Mouse (Mus musculus): ENCODE data around the gene Nup107. TPM values are rescaled to one million over a fixed set of nuclear protein-coding genes. Genes with fewer than 3 reads are reported as not detected.
A peak's percentile ranks its signal among the peaks of the same experiment; 100 is the strongest.

The Nup107 gene
- polyA plus RNA-seq, 1 experiment from 2014 or later = 64.8 TPM

- no peak for ATAC-seq (ENCODE audit: low read depth)
- H3K9ac ChIP-seq (ENCODE audit: low read length) = no peak overlapping the region
- no peaks in the 10 kb centered on the region for H3K36me3 ChIP-seq (ENCODE audit: control insufficient read depth, insufficient read depth, low read length)
- no peak overlapping the region for H3K4me3 ChIP-seq (ENCODE audit: low read length)
- H3K4me1 ChIP-seq (replicated peaks; ENCODE audit: control insufficient read depth, insufficient read depth, low read length) = no peaks in the 10 kb centered on the region; the same call in 1 of the 2 replicates
- H3K4me2 ChIP-seq (ENCODE audit: low read depth, low read length) = no peak overlapping the region
- peak overlapping the region; percentile 63 for H3K27ac ChIP-seq (ENCODE audit: low read length)
- H3K9me3 ChIP-seq (ENCODE audit: control insufficient read depth, low read length) = no peaks in the 10 kb centered on the region
- H3K27me3 ChIP-seq (ENCODE audit: control insufficient read depth, insufficient read depth, low read depth, low read length) = no peaks in the 10 kb centered on the region
- 92% methylated on average over 12 of the region's 12 CpGs for WGBS
Observed at GRCm38 (mm10) chr10:117730637-117731203, 61.8 kb downstream of the Nup107 start.

- ATAC-seq (ENCODE audit: low read depth) = no peak
- peak overlapping the region; percentile 72 for H3K27ac ChIP-seq (ENCODE audit: low read length)
- no peak overlapping the region for H3K9ac ChIP-seq (ENCODE audit: low read length)
- no peaks in the 10 kb centered on the region; the same call in 1 of the 2 replicates for H3K4me1 ChIP-seq (replicated peaks; ENCODE audit: control insufficient read depth, insufficient read depth, low read length)
- 91% methylated on average over 7 of the region's 7 CpGs for WGBS
- H3K9me3 ChIP-seq (ENCODE audit: control insufficient read depth, low read length) = no peaks in the 10 kb centered on the region
- no peaks in the 10 kb centered on the region for H3K36me3 ChIP-seq (ENCODE audit: control insufficient read depth, insufficient read depth, low read length)
- no peaks in the 10 kb centered on the region for H3K27me3 ChIP-seq (ENCODE audit: control insufficient read depth, insufficient read depth, low read depth, low read length)
- no peak overlapping the region for H3K4me3 ChIP-seq (ENCODE audit: low read length)
- H3K4me2 ChIP-seq (ENCODE audit: low read depth, low read length) = no peak overlapping the region
Observed at GRCm38 (mm10) chr10:117730140-117730539, 62.4 kb downstream of the Nup107 start.

GRCm38 (mm10) chr10:117729139-117729814, 63.2 kb downstream of the Nup107 start:
- no peak overlapping the region for H3K4me2 ChIP-seq (ENCODE audit: low read depth, low read length)
- no peaks in the 10 kb centered on the region for H3K9me3 ChIP-seq (ENCODE audit: control insufficient read depth, low read length)
- H3K4me3 ChIP-seq (ENCODE audit: low read length) = no peak overlapping the region
- no peaks in the 10 kb centered on the region for H3K27me3 ChIP-seq (ENCODE audit: control insufficient read depth, insufficient read depth, low read depth, low read length)
- 36% methylated on average over 11 of the region's 11 CpGs for WGBS
- ATAC-seq (ENCODE audit: low read depth) = peak; percentile 90
- no peak overlapping the region for H3K9ac ChIP-seq (ENCODE audit: low read length)
- no peaks in the 10 kb centered on the region; the same call in 1 of the 2 replicates for H3K4me1 ChIP-seq (replicated peaks; ENCODE audit: control insufficient read depth, insufficient read depth, low read length)
- peak overlapping the region; percentile 91 for H3K27ac ChIP-seq (ENCODE audit: low read length)
- no peaks in the 10 kb centered on the region for H3K36me3 ChIP-seq (ENCODE audit: control insufficient read depth, insufficient read depth, low read length)

- Histone ChIP-seq H3K4me2 (ENCODE audit: low read depth, low read length) (no peak overlapping the region), H3K27me3 (ENCODE audit: control insufficient read depth, insufficient read depth, low read depth, low read length) (no peaks in the 10 kb centered on the region), H3K4me3 (ENCODE audit: low read length) (no peak overlapping the region), H3K9me3 (ENCODE audit: control insufficient read depth, low read length) (no peaks in the 10 kb centered on the region), H3K4me1 (replicated peaks; ENCODE audit: control insufficient read depth, insufficient read depth, low read length) (no peaks in the 10 kb centered on the region; the same call in 1 of the 2 replicates), H3K9ac (ENCODE audit: low read length) (no peak overlapping the region), H3K36me3 (ENCODE audit: control insufficient read depth, insufficient read depth, low read length) (no peaks in the 10 kb centered on the region), H3K27ac (ENCODE audit: low read length) (peak overlapping the region; percentile 91)
- no peak for ATAC-seq (ENCODE audit: low read depth)
- WGBS = 71% methylated on average over 5 of the region's 5 CpGs
Observed at GRCm38 (mm10) chr10:117728574-117728973, 63.9 kb downstream of the Nup107 start.

- Histone ChIP-seq H3K36me3 (ENCODE audit: control insufficient read depth, insufficient read depth, low read length) (no peaks in the 10 kb centered on the region), H3K27ac (ENCODE audit: low read length) (no peak overlapping the region), H3K4me1 (replicated peaks; ENCODE audit: control insufficient read depth, insufficient read depth, low read length) (no peaks in the 10 kb centered on the region; the same call in 1 of the 2 replicates), H3K27me3 (ENCODE audit: control insufficient read depth, insufficient read depth, low read depth, low read length) (no peaks in the 10 kb centered on the region), H3K4me2 (ENCODE audit: low read depth, low read length) (no peak overlapping the region), H3K9ac (ENCODE audit: low read length) (no peak overlapping the region), H3K4me3 (ENCODE audit: low read length) (no peak overlapping the region), H3K9me3 (ENCODE audit: control insufficient read depth, low read length) (no peaks in the 10 kb centered on the region)
- no peak for ATAC-seq (ENCODE audit: low read depth)
- WGBS = 61% methylated on average over 9 of the region's 9 CpGs
Observed at GRCm38 (mm10) chr10:117727518-117728110, 64.9 kb downstream of the Nup107 start.

- H3K9ac ChIP-seq (ENCODE audit: low read length) = no peak overlapping the region
- 93% methylated on average over 4 of the region's 4 CpGs for WGBS
- no peaks in the 10 kb centered on the region for H3K9me3 ChIP-seq (ENCODE audit: control insufficient read depth, low read length)
- ATAC-seq (ENCODE audit: low read depth) = no peak
- H3K36me3 ChIP-seq (ENCODE audit: control insufficient read depth, insufficient read depth, low read length) = no peaks in the 10 kb centered on the region
- H3K27me3 ChIP-seq (ENCODE audit: control insufficient read depth, insufficient read depth, low read depth, low read length) = no peaks in the 10 kb centered on the region
- no peak overlapping the region for H3K27ac ChIP-seq (ENCODE audit: low read length)
- H3K4me1 ChIP-seq (replicated peaks; ENCODE audit: control insufficient read depth, insufficient read depth, low read length) = no peaks in the 10 kb centered on the region; the same call in 1 of the 2 replicates
- H3K4me3 ChIP-seq (ENCODE audit: low read length) = no peak overlapping the region
- no peak overlapping the region for H3K4me2 ChIP-seq (ENCODE audit: low read depth, low read length)
Observed at GRCm38 (mm10) chr10:117726888-117727385, 65.6 kb downstream of the Nup107 start.

GRCm38 (mm10) chr10:117726350-117726749, 66.2 kb downstream of the Nup107 start:
- no peak overlapping the region for H3K9ac ChIP-seq (ENCODE audit: low read length)
- no peaks in the 10 kb centered on the region for H3K36me3 ChIP-seq (ENCODE audit: control insufficient read depth, insufficient read depth, low read length)

GRCm38 (mm10) chr10:117725671-117726070, 66.8 kb downstream of the Nup107 start:
- WGBS = 65% methylated on average over 7 of the region's 7 CpGs
- H3K4me1 ChIP-seq (replicated peaks; ENCODE audit: control insufficient read depth, insufficient read depth, low read length) = no peaks in the 10 kb centered on the region; the same call in 1 of the 2 replicates
- no peak overlapping the region for H3K9ac ChIP-seq (ENCODE audit: low read length)
- ATAC-seq (ENCODE audit: low read depth) = no peak
- H3K27me3 ChIP-seq (ENCODE audit: control insufficient read depth, insufficient read depth, low read depth, low read length) = no peaks in the 10 kb centered on the region
- no peak overlapping the region for H3K4me3 ChIP-seq (ENCODE audit: low read length)
- no peak overlapping the region for H3K4me2 ChIP-seq (ENCODE audit: low read depth, low read length)
- H3K36me3 ChIP-seq (ENCODE audit: control insufficient read depth, insufficient read depth, low read length) = no peaks in the 10 kb centered on the region
- H3K9me3 ChIP-seq (ENCODE audit: control insufficient read depth, low read length) = no peaks in the 10 kb centered on the region
- H3K27ac ChIP-seq (ENCODE audit: low read length) = no peak overlapping the region

More at GRCm38 (mm10) chr10:117726350-117726749, 66.2 kb downstream of the Nup107 start:
- Histone ChIP-seq H3K9me3 (ENCODE audit: control insufficient read depth, low read length) (no peaks in the 10 kb centered on the region), H3K27ac (ENCODE audit: low read length) (no peak overlapping the region), H3K4me3 (ENCODE audit: low read length) (no peak overlapping the region), H3K4me2 (ENCODE audit: low read depth, low read length) (no peak overlapping the region), H3K27me3 (ENCODE audit: control insufficient read depth, insufficient read depth, low read depth, low read length) (no peaks in the 10 kb centered on the region), H3K4me1 (replicated peaks; ENCODE audit: control insufficient read depth, insufficient read depth, low read length) (no peaks in the 10 kb centered on the region; the same call in 1 of the 2 replicates)
- no peak for ATAC-seq (ENCODE audit: low read depth)
- 85% methylated on average over 4 of the region's 4 CpGs for WGBS

- Histone ChIP-seq H3K36me3 (ENCODE audit: control insufficient read depth, insufficient read depth, low read length) (no peaks in the 10 kb centered on the region), H3K4me3 (ENCODE audit: low read length) (no peak overlapping the region), H3K27ac (ENCODE audit: low read length) (no peak overlapping the region), H3K9ac (ENCODE audit: low read length) (no peak overlapping the region), H3K4me1 (replicated peaks; ENCODE audit: control insufficient read depth, insufficient read depth, low read length) (no peaks in the 10 kb centered on the region; the same call in 1 of the 2 replicates), H3K27me3 (ENCODE audit: control insufficient read depth, insufficient read depth, low read depth, low read length) (no peaks in the 10 kb centered on the region), H3K9me3 (ENCODE audit: control insufficient read depth, low read length) (no peaks in the 10 kb centered on the region), H3K4me2 (ENCODE audit: low read depth, low read length) (no peak overlapping the region)
- WGBS = 87% methylated on average over 3 of the region's 3 CpGs
- no peak for ATAC-seq (ENCODE audit: low read depth)
Observed at GRCm38 (mm10) chr10:117724804-117725361, 67.6 kb downstream of the Nup107 start.

Data from lung, embryonic 16.5 days (tissue).